Comparison of ENCODE assay signal across 8 mouse cellular contexts in the genomic region with DNA sequence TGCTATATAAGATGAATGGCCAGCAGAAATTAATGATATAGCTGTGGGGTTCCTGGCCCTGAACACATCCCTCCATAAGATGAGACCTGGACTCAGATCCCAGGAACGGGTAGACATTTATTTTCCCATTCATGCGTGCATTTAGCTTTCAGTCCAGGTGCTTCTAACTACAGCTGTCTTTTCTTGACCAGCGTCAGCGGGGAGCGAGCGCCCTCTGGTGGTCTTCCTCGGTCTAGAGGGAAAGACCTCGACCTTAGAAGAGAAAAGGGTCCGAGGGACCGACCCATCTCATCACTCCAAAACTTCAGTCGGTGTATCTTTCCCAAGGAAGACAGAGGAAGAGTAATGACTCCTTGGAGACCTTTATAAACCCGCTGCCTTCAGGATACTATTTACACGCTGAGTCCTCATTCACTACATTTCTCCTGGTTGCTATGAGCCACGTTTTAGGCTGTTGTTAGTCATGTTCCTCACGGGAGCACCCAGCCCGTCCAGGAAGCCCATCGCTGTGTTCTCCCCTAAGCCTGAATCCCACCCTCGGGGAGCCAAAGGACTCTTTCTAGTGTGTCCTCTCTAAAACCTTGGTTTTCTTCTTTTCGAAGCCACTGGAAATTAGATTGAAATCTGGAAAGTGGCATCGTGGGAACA. TPM values are rescaled to one million over a fixed set of nuclear protein-coding genes. Genes with fewer than 3 reads are reported as not detected.
DNase-seq lines count a peak whose midpoint lies in the region; ATAC-seq and TF ChIP-seq lines count a peak whose summit lies in the region.

No protein-coding gene starts in this region.

- H3K36me3 ChIP-seq in heart, embryonic 11.5 days (ENCODE audit: control insufficient read depth, insufficient read depth, low read length): no peaks in the 10 kb centered on the region
- H3K36me3 ChIP-seq in kidney, embryonic 15.5 days: no peaks in the 10 kb centered on the region
- no peaks in the 10 kb centered on the region for H3K36me3 ChIP-seq in liver, embryonic 12.5 days
- H3K36me3 ChIP-seq in stomach, embryonic 14.5 days (ENCODE audit: control insufficient read depth, insufficient read depth, low read length): no peaks in the 10 kb centered on the region

- 14% methylated on average over 20 of the region's 20 CpGs for WGBS in heart, embryonic 11.5 days (ENCODE audit: insufficient replicate concordance)
- 16% methylated on average over 20 of the region's 20 CpGs for WGBS in kidney, embryonic 15.5 days
- 3% methylated on average over 20 of the region's 20 CpGs for WGBS in liver, embryonic 12.5 days (ENCODE audit: insufficient replicate concordance)
- WGBS in stomach, embryonic 14.5 days: 19% methylated on average over 20 of the region's 20 CpGs

- TF ChIP-seq POLR2A in bone marrow macrophage, adult 2 months (IDR thresholded peaks at IDR 0.05; ENCODE audit: borderline replicate concordance, low read depth, low read length): no peak

- TF ChIP-seq CTCF in bone marrow macrophage, adult 2 months (IDR thresholded peaks at IDR 0.05; ENCODE audit: low read depth, low read length): peak; percentile 89

- H3K27me3 ChIP-seq in heart, embryonic 11.5 days (ENCODE audit: control insufficient read depth, insufficient read depth, low read length): no peaks in the 10 kb centered on the region
- H3K27me3 ChIP-seq in kidney, embryonic 15.5 days: no peaks in the 10 kb centered on the region
- no peaks in the 10 kb centered on the region for H3K27me3 ChIP-seq in liver, embryonic 12.5 days (replicated peaks)
- H3K27me3 ChIP-seq in stomach, embryonic 14.5 days (ENCODE audit: control insufficient read depth, insufficient read depth, low read length): no peaks in the 10 kb centered on the region

- ATAC-seq in erythroblast, adult 5-6 weeks (replicated peaks; ENCODE audit: low FRiP score, poor library complexity, severe bottlenecking): peak; percentile 85
- no peak; the same call in 1 of the 2 replicates for ATAC-seq in heart, embryonic 11.5 days (replicated peaks; ENCODE audit: insufficient number of reproducible peaks, low FRiP score, low TSS enrichment)
- peak; percentile 76 for ATAC-seq in kidney, embryonic 15.5 days (replicated peaks; ENCODE audit: low FRiP score)
- ATAC-seq in liver, embryonic 12.5 days: peak; percentile 61; the same call in 1 of the 2 replicates
- ATAC-seq in stomach, embryonic 14.5 days (ENCODE audit: insufficient number of reproducible peaks, insufficient read depth, low FRiP score, low read depth): 0 out of 2 replicates have a peak, but pooled peaks have one; percentile 42

- H3K4me2 ChIP-seq in heart, embryonic 11.5 days: peak overlapping the region; percentile 64
- peak overlapping the region; percentile 51 for H3K4me2 ChIP-seq in kidney, embryonic 15.5 days
- H3K4me2 ChIP-seq in liver, embryonic 12.5 days: peak overlapping the region; percentile 66
- H3K4me2 ChIP-seq in stomach, embryonic 14.5 days (replicated peaks; ENCODE audit: low read depth, low read length): peak overlapping the region; percentile 19

- peaks cover 9% of the 10 kb centered on the region; the same call in 1 of the 2 replicates for H3K4me1 ChIP-seq in bone marrow macrophage, adult 2 months (ENCODE audit: control insufficient read depth, insufficient read depth, low read length)
- no peaks in the 10 kb centered on the region for H3K4me1 ChIP-seq in heart, embryonic 11.5 days (ENCODE audit: control insufficient read depth, insufficient read depth, low read length)
- peaks cover 7% of the 10 kb centered on the region; the same call in 1 of the 2 replicates for H3K4me1 ChIP-seq in kidney, embryonic 15.5 days
- peaks cover 31% of the 10 kb centered on the region for H3K4me1 ChIP-seq in liver, embryonic 12.5 days
- no peaks in the 10 kb centered on the region for H3K4me1 ChIP-seq in stomach, embryonic 14.5 days (ENCODE audit: control insufficient read depth, insufficient read depth, low read length)

- no peak overlapping the region for H3K27ac ChIP-seq in bone marrow macrophage, adult 2 months (ENCODE audit: insufficient read depth, low read depth, low read length)
- no peak overlapping the region for H3K27ac ChIP-seq in heart, embryonic 11.5 days (ENCODE audit: low read depth, low read length)
- H3K27ac ChIP-seq in kidney, embryonic 15.5 days: no peak overlapping the region
- H3K27ac ChIP-seq in liver, embryonic 12.5 days: peak overlapping the region; percentile 16; the same call in 1 of the 2 replicates
- H3K27ac ChIP-seq in stomach, embryonic 14.5 days (ENCODE audit: low read length): no peak overlapping the region

- H3K4me3 ChIP-seq in bone marrow macrophage, adult 2 months (ENCODE audit: insufficient read depth, low read length): peak overlapping the region; percentile 31; the same call in 1 of the 2 replicates
- H3K4me3 ChIP-seq in heart, embryonic 11.5 days (ENCODE audit: low read depth, low read length): 0 out of 2 replicates have a peak overlapping the region, but pooled peaks have one; percentile 22
- H3K4me3 ChIP-seq in kidney, embryonic 15.5 days (replicated peaks): peak overlapping the region; percentile 13; the same call in 1 of the 2 replicates
- H3K4me3 ChIP-seq in liver, embryonic 12.5 days: peak overlapping the region; percentile 20
- H3K4me3 ChIP-seq in stomach, embryonic 14.5 days (ENCODE audit: low read depth, low read length): no peak overlapping the region

- H3K9ac ChIP-seq in heart, embryonic 11.5 days (ENCODE audit: low read depth, low read length): peak overlapping the region; percentile 46; the same call in 1 of the 2 replicates
- H3K9ac ChIP-seq in kidney, embryonic 15.5 days: no peak overlapping the region; the same call in 1 of the 2 replicates
- peak overlapping the region; percentile 23 for H3K9ac ChIP-seq in liver, embryonic 12.5 days
- H3K9ac ChIP-seq in stomach, embryonic 14.5 days (replicated peaks; ENCODE audit: low read depth, low read length): no peak overlapping the region

- DNase-seq in A20 (ENCODE audit: low read depth, low spot score): peak; percentile 85
- DNase-seq in natural killer cell, adult 2 months (ENCODE audit: low spot score in 2 of 2): peak; percentile 68 to 75

- no peaks in the 10 kb centered on the region for H3K9me3 ChIP-seq in heart, embryonic 11.5 days (replicated peaks; ENCODE audit: control insufficient read depth, low read length)
- no peaks in the 10 kb centered on the region for H3K9me3 ChIP-seq in kidney, embryonic 15.5 days (replicated peaks)
- H3K9me3 ChIP-seq in liver, embryonic 12.5 days (replicated peaks): no peaks in the 10 kb centered on the region
- no peaks in the 10 kb centered on the region for H3K9me3 ChIP-seq in stomach, embryonic 14.5 days (ENCODE audit: control insufficient read depth, low read depth, low read length)

RNA-seq across cellular contexts. Expression of gene Cdc25a, which starts 12.9 kb away (rescaled TPM):
- polyA plus RNA-seq in bone marrow macrophage, adult 2 months (2012; ENCODE audit: insufficient read depth, insufficient read length, missing spikeins): 8.0 and 8.9 TPM in 2 replicates
- total RNA-seq in erythroblast, adult 5-6 weeks (2015; ENCODE audit: low replicate concordance): 10.0 and 11.1 TPM in 2 replicates
- total RNA-seq in erythroblast, adult 5-6 weeks (2017; ENCODE audit: low replicate concordance): 13.5 and 15.8 TPM in 2 replicates
- 22.0 and 23.7 TPM in 2 replicates for polyA plus RNA-seq in heart, embryonic 11.5 days (2014; fragmentation: Nextera tagmentation; extraction: Ambion mirVana)
- polyA plus RNA-seq in kidney, embryonic 15.5 days (2015; fragmentation: Nextera tagmentation; extraction: Ambion mirVana): 26.3 and 29.5 TPM in 2 replicates
- 34.9 and 36.4 TPM in 2 replicates for polyA plus RNA-seq in liver, embryonic 12.5 days (2016; fragmentation: Nextera tagmentation; extraction: Ambion mirVana)
- 25.2 and 29.8 TPM in 2 replicates for polyA plus RNA-seq in stomach, embryonic 14.5 days (2014; fragmentation: Nextera tagmentation; extraction: Ambion mirVana)

RNA-seq across cellular contexts. Expression of gene Camp, which starts 13.1 kb away (rescaled TPM):
- not detected in 2 replicates for polyA plus RNA-seq in bone marrow macrophage, adult 2 months (2012; ENCODE audit: insufficient read depth, insufficient read length, missing spikeins)
- total RNA-seq in erythroblast, adult 5-6 weeks (2015; ENCODE audit: low replicate concordance): 1,587 and 1,606 TPM in 2 replicates
- 742 and 898 TPM in 2 replicates for total RNA-seq in erythroblast, adult 5-6 weeks (2017; ENCODE audit: low replicate concordance)
- 1.1 TPM in 1 of 2 replicates, not detected in the other for polyA plus RNA-seq in heart, embryonic 11.5 days (2014; fragmentation: Nextera tagmentation; extraction: Ambion mirVana)
- 3.1 and 4.5 TPM in 2 replicates for polyA plus RNA-seq in kidney, embryonic 15.5 days (2015; fragmentation: Nextera tagmentation; extraction: Ambion mirVana)
- polyA plus RNA-seq in liver, embryonic 12.5 days (2016; fragmentation: Nextera tagmentation; extraction: Ambion mirVana): 25.2 and 31.4 TPM in 2 replicates
- polyA plus RNA-seq in stomach, embryonic 14.5 days (2014; fragmentation: Nextera tagmentation; extraction: Ambion mirVana): 7.5 and 7.8 TPM in 2 replicates

RNA-seq across cellular contexts. Expression of gene Nme6, which starts 30.0 kb away (rescaled TPM):
- 13.9 and 17.6 TPM in 2 replicates for polyA plus RNA-seq in bone marrow macrophage, adult 2 months (2012; ENCODE audit: insufficient read depth, insufficient read length, missing spikeins)
- total RNA-seq in erythroblast, adult 5-6 weeks (2015; ENCODE audit: low replicate concordance): 14.4 and 17.6 TPM in 2 replicates
- 5.6 and 13.3 TPM in 2 replicates for total RNA-seq in erythroblast, adult 5-6 weeks (2017; ENCODE audit: low replicate concordance)
- polyA plus RNA-seq in heart, embryonic 11.5 days (2014; fragmentation: Nextera tagmentation; extraction: Ambion mirVana): 77.3 and 84.9 TPM in 2 replicates
- polyA plus RNA-seq in kidney, embryonic 15.5 days (2015; fragmentation: Nextera tagmentation; extraction: Ambion mirVana): 70.2 and 78.4 TPM in 2 replicates
- polyA plus RNA-seq in liver, embryonic 12.5 days (2016; fragmentation: Nextera tagmentation; extraction: Ambion mirVana): 59.0 and 61.2 TPM in 2 replicates
- 59.9 and 74.0 TPM in 2 replicates for polyA plus RNA-seq in stomach, embryonic 14.5 days (2014; fragmentation: Nextera tagmentation; extraction: Ambion mirVana)

RNA-seq across cellular contexts. Expression of gene Spink8, which starts 50.4 kb away (rescaled TPM):
- not detected in 2 replicates for polyA plus RNA-seq in bone marrow macrophage, adult 2 months (2012; ENCODE audit: insufficient read depth, insufficient read length, missing spikeins)
- not detected in 2 replicates for total RNA-seq in erythroblast, adult 5-6 weeks (2015; ENCODE audit: low replicate concordance)
- total RNA-seq in erythroblast, adult 5-6 weeks (2017; ENCODE audit: low replicate concordance): not detected in 2 replicates
- 0.27 TPM in 1 of 2 replicates, not detected in the other for polyA plus RNA-seq in heart, embryonic 11.5 days (2014; fragmentation: Nextera tagmentation; extraction: Ambion mirVana)
- polyA plus RNA-seq in kidney, embryonic 15.5 days (2015; fragmentation: Nextera tagmentation; extraction: Ambion mirVana): 14.2 and 14.3 TPM in 2 replicates
- polyA plus RNA-seq in liver, embryonic 12.5 days (2016; fragmentation: Nextera tagmentation; extraction: Ambion mirVana): not detected in 2 replicates
- polyA plus RNA-seq in stomach, embryonic 14.5 days (2014; fragmentation: Nextera tagmentation; extraction: Ambion mirVana): not detected in 2 replicates

Comparison
In these comparisons a context has a peak if more than half of its experiments do, and no peak if none do; other contexts are left out.
1. H3K9ac ChIP-seq: peak in heart, embryonic 11.5 days (single experiment) and liver, embryonic 12.5 days (single experiment); none in kidney, embryonic 15.5 days (single experiment) and stomach, embryonic 14.5 days (single experiment).
2. Peak in every context shown above with its lines, with median percentiles within 50 percentile points of each other: H3K4me2 ChIP-seq.